Mouse (Mus musculus) ES-E14 (cell line): Measurements from ENCODE around the gene Larp4b.

ENCODE experiments used
- HCFC1 ChIP-seq: IDR thresholded peaks from 2 replicates; pipeline ENCODE4 v1.6.1; 2012; ENCODE audit warnings: low read length, inconsistent platforms, borderline replicate concordance; ENCODE audit not compliant: insufficient read depth
- MAFK ChIP-seq: IDR thresholded peaks from 2 replicates; pipeline ENCODE4 v1.6.1; 2014; ENCODE audit warnings: mild to moderate bottlenecking, low read depth, low read length, inconsistent platforms; ENCODE audit not compliant: insufficient read depth
- ZC3H11A ChIP-seq: IDR thresholded peaks from 2 replicates; pipeline ENCODE4 v1.6.1; 2012; ENCODE audit warnings: low read depth, mild to moderate bottlenecking, inconsistent platforms, low read length, borderline replicate concordance
- ZNF384 ChIP-seq: IDR thresholded peaks from 2 replicates; pipeline ENCODE4 v1.6.1; 2012; ENCODE audit warnings: low read depth, low read length, inconsistent platforms

DNA sequence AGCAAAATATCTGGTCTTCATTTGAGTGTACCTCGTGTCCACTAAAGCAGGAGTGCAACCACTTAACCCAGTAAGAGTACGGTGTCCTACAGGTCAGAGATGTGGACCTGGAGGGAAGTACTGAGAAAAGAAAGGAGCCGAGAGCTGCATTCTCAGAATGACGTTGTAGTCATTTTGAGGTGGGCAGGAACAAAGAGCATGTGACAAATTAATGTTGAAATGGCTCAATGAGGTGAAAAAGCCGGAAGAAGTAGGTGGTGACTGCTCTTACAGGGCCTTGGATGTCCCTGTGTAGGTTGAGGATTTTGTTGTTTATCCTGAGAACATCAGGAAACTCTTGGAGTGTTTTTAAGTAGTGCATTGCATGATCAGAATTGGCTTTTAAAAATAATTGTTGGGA lies 5.6 kb downstream of the Larp4b start:
- no peak for TF ChIP-seq ZC3H11A
- TF ChIP-seq MAFK = no peak
- TF ChIP-seq HCFC1 = no peak
- no peak for TF ChIP-seq ZNF384
